Mouse (Mus musculus): ENCODE measurements around the gene Artn. TPM values are rescaled to one million over a fixed set of nuclear protein-coding genes. Genes with fewer than 3 reads are reported as not detected.

Artn gene
- polyA plus RNA-seq, 1 experiment from 2014 or later: 7.0 TPM

DNA sequence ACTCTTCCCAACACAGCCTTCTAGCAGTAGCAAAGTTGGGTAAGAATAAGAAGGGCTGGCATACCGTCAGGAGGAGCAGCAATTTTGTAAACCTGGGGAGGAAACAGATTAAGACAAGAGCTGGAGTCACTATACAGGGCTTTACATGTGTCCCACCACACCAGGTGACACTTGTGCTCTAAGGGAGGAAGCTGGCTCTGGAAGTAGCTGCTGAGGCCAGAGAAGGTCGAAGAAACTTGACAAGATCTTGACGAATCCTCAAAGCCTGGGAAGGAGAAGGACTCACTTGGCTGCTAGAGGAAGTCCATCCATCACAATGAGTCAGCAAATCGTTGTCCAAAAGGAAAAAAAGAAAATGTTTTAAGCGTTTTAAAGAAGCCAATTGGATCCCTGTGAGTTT, 13.2 kb downstream of the Artn start:
- H3K9ac ChIP-seq (ENCODE audit: low read length): no peak overlapping the region
- no peak overlapping the region for H3K27ac ChIP-seq (ENCODE audit: low read depth)
- no peak for ATAC-seq (replicated peaks; ENCODE audit: low FRiP score, low TSS enrichment, low read depth)
- H3K9me3 ChIP-seq (ENCODE audit: control insufficient read depth, low read length): no peaks in the 10 kb centered on the region
- DNase-seq (ENCODE audit: low spot score): no peak
- peaks cover 10% of the 10 kb centered on the region for H3K36me3 ChIP-seq (ENCODE audit: control insufficient read depth, insufficient read depth, low read length)
- no peak overlapping the region for H3K4me3 ChIP-seq (ENCODE audit: low read depth, low read length)
- peak overlapping the region; percentile 84; the same call in 1 of the 2 replicates for H3K4me2 ChIP-seq (ENCODE audit: low read length)
- no peaks in the 10 kb centered on the region for H3K27me3 ChIP-seq (replicated peaks; ENCODE audit: control insufficient read depth, insufficient read depth, low read length)
- peaks cover 34% of the 10 kb centered on the region for H3K4me1 ChIP-seq (replicated peaks; ENCODE audit: control insufficient read depth, insufficient read depth, low read length)
- 69% methylated on average over 5 of the region's 5 CpGs for WGBS

DNA sequence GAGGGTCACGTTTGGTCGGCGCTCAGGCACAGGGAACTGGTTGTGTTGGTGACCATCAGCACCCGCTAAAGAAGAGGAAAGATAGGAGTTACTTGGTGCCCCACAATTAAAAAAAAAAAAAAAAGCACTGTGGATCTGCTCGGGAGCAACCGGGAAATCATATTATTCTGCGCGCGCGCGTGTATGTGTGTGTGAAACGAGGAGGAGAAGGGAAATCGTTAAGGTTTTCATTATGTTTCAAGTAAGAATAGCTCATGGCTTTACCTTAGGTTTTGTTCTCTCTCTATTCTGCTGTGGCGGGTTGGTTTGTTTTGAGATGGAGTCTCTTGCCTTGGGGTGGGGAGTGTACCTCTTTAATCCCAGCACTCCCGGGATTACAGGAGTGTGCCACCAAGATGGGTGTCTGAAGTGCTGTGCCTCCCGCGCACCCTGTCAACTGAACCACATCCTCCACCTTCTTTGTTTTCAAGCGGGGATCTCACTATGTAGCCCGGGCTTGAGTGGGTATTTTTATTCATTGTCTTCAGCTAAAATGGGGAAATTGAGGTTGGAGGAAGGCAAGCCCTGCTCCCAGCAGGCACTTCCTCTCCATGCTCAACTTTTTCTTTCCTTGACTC, 14.0 kb downstream of the Artn start:
- no peaks in the 10 kb centered on the region for H3K9me3 ChIP-seq (ENCODE audit: control insufficient read depth, low read length)
- DNase-seq (ENCODE audit: low spot score) (no peak), ATAC-seq (replicated peaks; ENCODE audit: low FRiP score, low TSS enrichment, low read depth) (no peak)
- no peaks in the 10 kb centered on the region for H3K27me3 ChIP-seq (replicated peaks; ENCODE audit: control insufficient read depth, insufficient read depth, low read length)
- H3K4me3 ChIP-seq (ENCODE audit: low read depth, low read length): peak overlapping the region; percentile 85
- H3K9ac ChIP-seq (ENCODE audit: low read length): peak overlapping the region; percentile 75
- peaks cover 14% of the 10 kb centered on the region for H3K36me3 ChIP-seq (ENCODE audit: control insufficient read depth, insufficient read depth, low read length)
- peak overlapping the region; percentile 84 for H3K4me2 ChIP-seq (ENCODE audit: low read length)
- peaks cover 34% of the 10 kb centered on the region for H3K4me1 ChIP-seq (replicated peaks; ENCODE audit: control insufficient read depth, insufficient read depth, low read length)
- WGBS: 7% methylated on average over 19 of the region's 19 CpGs
- peak overlapping the region; percentile 79; the same call in 1 of the 2 replicates for H3K27ac ChIP-seq (ENCODE audit: low read depth)

DNA sequence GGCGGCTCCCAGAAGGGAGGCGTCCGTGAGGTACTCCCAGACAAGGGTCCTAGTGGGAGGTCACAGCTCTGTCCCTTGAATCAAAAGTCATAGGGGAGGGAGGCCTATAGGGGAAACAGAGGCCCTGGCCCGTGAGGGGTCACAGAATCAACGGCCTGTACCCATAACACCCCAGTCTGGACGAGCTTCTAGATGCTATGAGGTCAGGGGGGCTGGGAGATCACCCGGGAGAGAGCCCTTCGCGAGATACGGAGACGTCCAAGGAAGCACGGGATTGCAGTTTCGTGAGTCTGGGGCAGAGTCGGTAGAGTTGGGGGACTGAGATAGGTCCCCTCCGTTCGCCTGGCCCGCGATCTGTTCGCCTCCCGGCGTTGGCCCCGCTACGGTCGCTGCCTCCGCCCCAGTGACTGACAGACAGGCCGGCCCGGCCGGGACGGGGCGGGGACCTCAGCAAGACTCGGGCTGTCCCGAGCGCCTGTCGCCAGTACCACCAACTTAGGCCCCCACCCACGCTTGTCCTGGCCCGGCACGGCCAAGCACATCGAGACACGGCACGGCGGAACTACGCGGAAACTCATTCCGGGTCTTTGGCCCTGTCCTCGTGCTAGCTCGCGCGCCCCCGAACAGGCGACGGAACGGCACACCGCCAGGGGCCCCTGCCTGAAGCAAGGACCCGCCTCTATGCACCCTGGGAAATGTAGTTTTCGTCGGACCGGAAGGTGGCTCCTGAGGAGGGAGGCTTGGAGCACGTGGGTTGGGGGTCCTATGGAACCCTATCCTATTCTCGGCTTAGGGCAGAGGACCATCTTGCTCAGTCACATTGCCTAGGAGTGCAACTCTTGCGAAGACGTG, 14.7 kb downstream of the Artn start, which contains the start of gene Ipo13:
Gene Ipo13, minus strand, starts transcription at position 409 of the 852 bp plus-strand sequence.
- Histone ChIP-seq H3K4me1 (replicated peaks; ENCODE audit: control insufficient read depth, insufficient read depth, low read length) (peaks cover 34% of the 10 kb centered on the region), H3K27me3 (replicated peaks; ENCODE audit: control insufficient read depth, insufficient read depth, low read length) (no peaks in the 10 kb centered on the region), H3K4me2 (ENCODE audit: low read length) (peak within 1 kb of the TSS; percentile 84), H3K4me3 (ENCODE audit: low read depth, low read length) (peak within 1 kb of the TSS; percentile 85), H3K36me3 (ENCODE audit: control insufficient read depth, insufficient read depth, low read length) (peaks cover 14% of the 10 kb centered on the region), H3K9me3 (ENCODE audit: control insufficient read depth, low read length) (no peaks in the 10 kb centered on the region), H3K9ac (ENCODE audit: low read length) (peak within 1 kb of the TSS; percentile 75), H3K27ac (ENCODE audit: low read depth) (peak within 1 kb of the TSS; percentile 79)
- WGBS: under 1% methylated on average over 59 of the region's 61 CpGs
- ATAC-seq (replicated peaks; ENCODE audit: low FRiP score, low TSS enrichment, low read depth) (peak; percentile 95), DNase-seq (ENCODE audit: low spot score) (peak; percentile 100)

DNA sequence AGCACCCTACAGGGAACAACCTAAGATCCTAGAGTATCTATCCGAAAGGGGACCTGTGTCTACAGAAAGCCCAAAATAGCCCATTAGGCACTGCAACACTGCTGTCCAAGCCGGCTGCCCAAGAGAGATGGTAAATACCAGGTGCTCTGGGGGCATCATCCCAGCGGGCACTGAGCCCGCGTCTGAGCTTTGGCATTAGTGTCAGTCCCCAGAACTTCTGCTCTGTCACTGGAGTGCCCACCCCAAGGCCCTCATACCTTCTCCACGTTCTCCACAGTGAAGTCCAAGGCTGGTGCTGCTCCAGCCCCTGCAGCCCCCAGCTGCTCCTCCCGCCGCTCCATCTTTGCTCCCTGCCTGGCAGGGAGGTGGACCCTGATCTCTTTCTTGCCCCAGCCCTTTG, 15.5 kb downstream of the Artn start:
- no peak overlapping the region for H3K27ac ChIP-seq (ENCODE audit: low read depth)
- H3K36me3 ChIP-seq (ENCODE audit: control insufficient read depth, insufficient read depth, low read length): peaks cover 14% of the 10 kb centered on the region
- peaks cover 34% of the 10 kb centered on the region for H3K4me1 ChIP-seq (replicated peaks; ENCODE audit: control insufficient read depth, insufficient read depth, low read length)
- H3K9me3 ChIP-seq (ENCODE audit: control insufficient read depth, low read length): no peaks in the 10 kb centered on the region
- ATAC-seq (replicated peaks; ENCODE audit: low FRiP score, low TSS enrichment, low read depth) (no peak), DNase-seq (ENCODE audit: low spot score) (no peak)
- H3K27me3 ChIP-seq (replicated peaks; ENCODE audit: control insufficient read depth, insufficient read depth, low read length): no peaks in the 10 kb centered on the region
- peak overlapping the region; percentile 75 for H3K9ac ChIP-seq (ENCODE audit: low read length)
- 18% methylated on average over 8 of the region's 8 CpGs for WGBS
- peak overlapping the region; percentile 85 for H3K4me3 ChIP-seq (ENCODE audit: low read depth, low read length)
- peak overlapping the region; percentile 84 for H3K4me2 ChIP-seq (ENCODE audit: low read length)

DNA sequence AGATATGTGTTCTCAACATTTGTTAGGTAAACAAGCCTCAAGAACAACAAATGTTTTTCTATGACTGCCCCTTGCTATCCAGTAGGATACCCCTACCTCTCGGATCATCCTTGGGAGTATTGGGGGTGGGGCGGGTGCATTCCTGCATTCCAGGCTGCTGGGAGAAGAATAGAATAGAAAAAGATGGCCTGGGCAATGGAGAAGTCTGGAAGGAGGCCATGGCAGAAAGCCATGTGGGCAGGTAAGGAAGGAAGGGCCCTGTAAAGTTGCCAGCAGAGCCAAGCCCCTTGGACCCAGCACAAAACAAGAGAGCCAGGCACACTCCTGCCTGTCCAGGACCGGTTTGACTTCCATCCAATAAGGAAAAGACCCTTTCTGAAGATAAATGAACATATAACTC, 16.1 kb downstream of the Artn start:
- H3K27ac ChIP-seq (ENCODE audit: low read depth): no peak overlapping the region
- peak overlapping the region; percentile 85 for H3K4me3 ChIP-seq (ENCODE audit: low read depth, low read length)
- H3K9ac ChIP-seq (ENCODE audit: low read length): no peak overlapping the region
- ATAC-seq (replicated peaks; ENCODE audit: low FRiP score, low TSS enrichment, low read depth) (no peak), DNase-seq (ENCODE audit: low spot score) (no peak)
- peaks cover 15% of the 10 kb centered on the region for H3K36me3 ChIP-seq (ENCODE audit: control insufficient read depth, insufficient read depth, low read length)
- peaks cover 36% of the 10 kb centered on the region for H3K4me1 ChIP-seq (replicated peaks; ENCODE audit: control insufficient read depth, insufficient read depth, low read length)
- H3K9me3 ChIP-seq (ENCODE audit: control insufficient read depth, low read length): no peaks in the 10 kb centered on the region
- WGBS: 50% methylated on average over 3 of the region's 3 CpGs
- H3K27me3 ChIP-seq (replicated peaks; ENCODE audit: control insufficient read depth, insufficient read depth, low read length): no peaks in the 10 kb centered on the region
- peak overlapping the region; percentile 84 for H3K4me2 ChIP-seq (ENCODE audit: low read length)

DNA sequence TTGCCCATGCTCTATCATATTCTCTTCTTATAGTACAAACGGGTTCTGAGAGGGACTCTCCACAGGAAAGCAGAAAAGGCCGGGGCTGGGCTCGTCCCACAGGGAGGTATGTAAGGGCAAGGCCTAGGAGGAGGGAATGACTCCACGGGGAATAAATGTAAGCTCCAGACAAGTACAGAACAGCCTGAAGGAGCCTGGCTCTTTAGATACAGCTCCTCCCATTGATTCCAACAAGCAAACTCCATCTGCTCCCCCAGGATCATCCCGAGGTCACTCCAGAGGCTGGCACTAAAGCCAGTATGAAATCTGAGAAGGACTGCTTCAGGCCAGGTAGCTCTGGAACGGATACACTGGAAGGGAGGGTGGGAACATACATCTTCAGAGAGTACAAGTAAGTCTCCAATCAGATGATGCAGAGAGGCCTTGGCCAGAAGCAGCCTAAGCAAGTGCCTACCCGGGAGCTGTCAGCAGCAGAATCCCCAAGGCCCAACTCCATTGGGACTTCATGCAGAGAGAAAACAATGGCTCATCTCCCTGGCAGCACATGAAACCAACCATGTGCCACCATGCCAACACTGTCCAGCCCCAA, 16.8 kb downstream of the Artn start:
- no peak overlapping the region for H3K4me3 ChIP-seq (ENCODE audit: low read depth, low read length)

DNA sequence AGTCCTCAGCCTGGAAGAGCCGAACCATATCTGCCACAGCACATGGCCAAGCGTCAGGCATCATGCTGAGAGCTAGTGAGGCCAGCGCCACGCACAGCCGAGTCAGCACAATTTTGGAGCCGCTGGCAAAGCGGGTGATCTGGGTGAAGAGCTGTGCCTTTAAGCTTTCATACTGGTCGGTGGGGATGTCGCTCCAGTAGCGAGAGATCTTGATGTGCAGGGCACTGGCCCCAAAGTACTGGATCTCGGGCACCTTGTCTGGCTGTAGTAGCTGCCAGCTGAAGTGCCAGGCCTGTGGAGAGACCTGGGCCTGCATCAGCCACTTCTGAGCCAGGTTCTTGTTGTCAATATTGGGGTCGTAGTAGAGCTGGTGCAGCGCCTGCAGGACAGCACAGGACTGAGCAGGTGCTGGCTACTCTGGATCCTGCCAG, 17.4 kb downstream of the Artn start:
- 92% methylated on average over 13 of the region's 13 CpGs for WGBS
- no peaks in the 10 kb centered on the region for H3K9me3 ChIP-seq (ENCODE audit: control insufficient read depth, low read length)
- no peak overlapping the region for H3K9ac ChIP-seq (ENCODE audit: low read length)
- DNase-seq (ENCODE audit: low spot score): no peak
- H3K4me1 ChIP-seq (replicated peaks; ENCODE audit: control insufficient read depth, insufficient read depth, low read length): peaks cover 30% of the 10 kb centered on the region
- no peak overlapping the region for H3K4me2 ChIP-seq (ENCODE audit: low read length)
- H3K27me3 ChIP-seq (replicated peaks; ENCODE audit: control insufficient read depth, insufficient read depth, low read length): no peaks in the 10 kb centered on the region
- no peak overlapping the region for H3K4me3 ChIP-seq (ENCODE audit: low read depth, low read length)
- no peak overlapping the region for H3K27ac ChIP-seq (ENCODE audit: low read depth)
- no peak for ATAC-seq (replicated peaks; ENCODE audit: low FRiP score, low TSS enrichment, low read depth)
- peaks cover 20% of the 10 kb centered on the region for H3K36me3 ChIP-seq (ENCODE audit: control insufficient read depth, insufficient read depth, low read length)

More for the DNA sequence above, 16.8 kb downstream of the Artn start:
- Histone ChIP-seq H3K27ac (ENCODE audit: low read depth) (no peak overlapping the region), H3K9ac (ENCODE audit: low read length) (no peak overlapping the region), H3K36me3 (ENCODE audit: control insufficient read depth, insufficient read depth, low read length) (peaks cover 20% of the 10 kb centered on the region), H3K4me1 (replicated peaks; ENCODE audit: control insufficient read depth, insufficient read depth, low read length) (peaks cover 33% of the 10 kb centered on the region), H3K4me2 (ENCODE audit: low read length) (peak overlapping the region; percentile 84), H3K9me3 (ENCODE audit: control insufficient read depth, low read length) (no peaks in the 10 kb centered on the region), H3K27me3 (replicated peaks; ENCODE audit: control insufficient read depth, insufficient read depth, low read length) (no peaks in the 10 kb centered on the region)
- DNase-seq (ENCODE audit: low spot score) (no peak), ATAC-seq (replicated peaks; ENCODE audit: low FRiP score, low TSS enrichment, low read depth) (no peak)
- WGBS: 46% methylated on average over 7 of the region's 7 CpGs

DNA sequence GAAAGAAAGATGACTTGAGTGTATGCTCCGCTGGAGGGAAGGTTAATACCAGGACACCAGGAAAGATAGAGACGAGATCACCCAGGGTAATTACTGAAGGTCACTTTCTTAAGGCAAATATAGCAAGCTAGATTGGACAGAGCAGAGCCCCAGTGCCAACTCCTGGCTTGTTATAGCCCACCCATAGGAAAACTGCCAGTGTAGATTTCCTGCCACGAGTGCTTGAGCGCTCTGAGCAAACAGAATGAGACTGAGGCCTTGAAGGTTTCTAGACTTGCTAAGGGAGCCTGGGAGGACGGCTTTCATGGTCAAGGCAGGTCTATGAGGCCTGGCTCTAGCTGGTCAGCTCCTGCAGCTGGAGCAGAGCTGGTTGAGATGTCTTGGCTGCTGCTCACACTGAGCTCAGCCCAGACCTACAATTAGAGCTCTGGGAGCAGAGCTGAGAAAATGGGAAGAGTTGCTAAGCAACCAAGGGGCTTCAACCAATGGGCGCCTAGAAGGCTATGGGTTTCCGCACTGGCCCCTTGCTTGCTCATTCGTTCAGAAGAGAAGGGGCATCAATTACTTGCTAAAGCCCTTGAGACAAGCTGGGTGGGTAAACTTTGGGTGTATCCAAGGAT, 20.6 kb downstream of the Artn start:
- Histone ChIP-seq H3K4me1 (replicated peaks; ENCODE audit: control insufficient read depth, insufficient read depth, low read length) (peaks cover 21% of the 10 kb centered on the region), H3K9ac (ENCODE audit: low read length) (no peak overlapping the region), H3K27me3 (replicated peaks; ENCODE audit: control insufficient read depth, insufficient read depth, low read length) (no peaks in the 10 kb centered on the region), H3K4me3 (ENCODE audit: low read depth, low read length) (no peak overlapping the region), H3K9me3 (ENCODE audit: control insufficient read depth, low read length) (no peaks in the 10 kb centered on the region), H3K27ac (ENCODE audit: low read depth) (no peak overlapping the region), H3K4me2 (ENCODE audit: low read length) (peak overlapping the region; percentile 4; the same call in 1 of the 2 replicates), H3K36me3 (ENCODE audit: control insufficient read depth, insufficient read depth, low read length) (peaks cover 46% of the 10 kb centered on the region)
- WGBS: 76% methylated on average over 8 of the region's 8 CpGs
- ATAC-seq (replicated peaks; ENCODE audit: low FRiP score, low TSS enrichment, low read depth): no peak
- no peak for DNase-seq (ENCODE audit: low spot score)

All from intestine, embryonic 14.5 days (tissue).